Mouse (Mus musculus) frontal cortex, postnatal 14 days (tissue): ENCODE data around the gene Furin.

Experiments
- DNase-seq, 2 experiments: peaks; one replicate each; pipeline ENCODE4 v3.0.0; 2022; ENCODE audit warnings: low spot score in 2 of 2

The Furin gene

GRCm38 (mm10) chr7:80340793-80341192, 64.4 kb downstream of the Furin start, which contains the start of gene Unc45a:
Gene Unc45a (minus strand): TSS chr7:80341005.
- peak; percentile 50 to 52 for DNase-seq

- DNase-seq = peak; percentile 95 to 96
Measured at GRCm38 (mm10) chr7:80339793-80340628, 65.2 kb downstream of the Furin start.

- no peak for DNase-seq
Measured at GRCm38 (mm10) chr7:80339371-80339770, 65.9 kb downstream of the Furin start.
